Mouse (Mus musculus): ENCODE data around the gene Ccnl1. TPM values are rescaled to one million over a fixed set of nuclear protein-coding genes. Genes with fewer than 3 reads are reported as not detected.

Ccnl1 gene
- total and polyA plus RNA-seq, 3 experiments, result 16.7 to 18.1 (median 17.8) TPM

- Histone ChIP-seq H3K27ac (no peak overlapping the region), H3K27me3 (ENCODE audit: control insufficient read depth, insufficient read depth, low read length) (no peaks in the 10 kb centered on the region), H3K36me3 (ENCODE audit: control insufficient read depth, insufficient read depth, low read length) (peaks cover 55% of the 10 kb centered on the region), H3K4me3 (no peak overlapping the region), H3K4me1 (ENCODE audit: control insufficient read depth, insufficient read depth, low read length) (peaks cover 19% of the 10 kb centered on the region), H3K9ac (ENCODE audit: low read depth, low read length) (no peak overlapping the region), H3K79me2 (replicated peaks; ENCODE audit: control insufficient read depth, insufficient read depth, low read length) (peaks cover 6% of the 10 kb centered on the region; the same call in 1 of the 2 replicates)
- 30% methylated on average over 8 of the region's 8 CpGs for WGBS
- intact Hi-C loops (cut with DNase I), result no loop called here
- TF ChIP-seq CTCF (IDR thresholded peaks at IDR 0.05) (no peak), EP300 (IDR thresholded peaks at IDR 0.05; ENCODE audit: insufficient read depth, low read depth, low read length) (no peak), POLR2A (IDR thresholded peaks at IDR 0.05; ENCODE audit: insufficient read depth, low read depth, low read length) (no peak)
- DNase-seq, result no peak
Measured at GRCm38 (mm10) chr3:65954499-65955391, 3.3 kb downstream of the Ccnl1 start.

GRCm38 (mm10) chr3:65950831-65951365, 7.2 kb downstream of the Ccnl1 start:
- Histone ChIP-seq H3K36me3 (ENCODE audit: control insufficient read depth, insufficient read depth, low read length) (peaks cover 60% of the 10 kb centered on the region), H3K4me1 (ENCODE audit: control insufficient read depth, insufficient read depth, low read length) (peaks cover 10% of the 10 kb centered on the region), H3K27ac (no peak overlapping the region), H3K79me2 (replicated peaks; ENCODE audit: control insufficient read depth, insufficient read depth, low read length) (peaks cover 2% of the 10 kb centered on the region; the same call in 1 of the 2 replicates), H3K27me3 (ENCODE audit: control insufficient read depth, insufficient read depth, low read length) (no peaks in the 10 kb centered on the region), H3K9ac (ENCODE audit: low read depth, low read length) (no peak overlapping the region), H3K4me3 (no peak overlapping the region)
- WGBS, result 74% methylated on average over 4 of the region's 4 CpGs
- TF ChIP-seq POLR2A (IDR thresholded peaks at IDR 0.05; ENCODE audit: insufficient read depth, low read depth, low read length) (no peak), EP300 (IDR thresholded peaks at IDR 0.05; ENCODE audit: insufficient read depth, low read depth, low read length) (no peak), CTCF (IDR thresholded peaks at IDR 0.05) (no peak)
- intact Hi-C loops (cut with DNase I), result no loop called here
- DNase-seq, result no peak

DNA sequence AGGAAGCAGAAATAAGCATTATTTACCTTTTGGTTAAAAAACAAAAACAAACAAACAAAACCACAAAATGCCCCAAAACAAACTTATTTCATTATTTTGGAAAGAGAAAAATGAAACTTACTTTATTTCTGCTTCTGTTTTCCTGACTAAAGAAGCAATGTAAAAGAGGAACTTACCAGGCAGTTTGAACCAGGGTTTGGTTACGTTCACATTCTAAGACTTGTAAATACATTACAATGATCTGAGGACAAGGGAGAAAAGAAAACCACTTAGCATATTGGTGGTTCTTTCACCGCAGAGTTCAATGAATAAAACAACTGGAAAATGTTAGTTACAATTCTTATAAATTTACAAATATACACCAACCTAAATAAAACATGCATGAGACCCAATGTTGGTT, 7.7 kb downstream of the Ccnl1 start:
- TF ChIP-seq POLR2A (IDR thresholded peaks at IDR 0.05; ENCODE audit: insufficient read depth, low read depth, low read length), result no peak
- TF ChIP-seq CTCF (IDR thresholded peaks at IDR 0.05), result no peak
- TF ChIP-seq EP300 (IDR thresholded peaks at IDR 0.05; ENCODE audit: insufficient read depth, low read depth, low read length), result no peak
- Histone ChIP-seq H3K79me2 (replicated peaks; ENCODE audit: control insufficient read depth, insufficient read depth, low read length) (peaks cover 2% of the 10 kb centered on the region; the same call in 1 of the 2 replicates), H3K27me3 (ENCODE audit: control insufficient read depth, insufficient read depth, low read length) (no peaks in the 10 kb centered on the region), H3K9ac (ENCODE audit: low read depth, low read length) (no peak overlapping the region), H3K36me3 (ENCODE audit: control insufficient read depth, insufficient read depth, low read length) (peaks cover 58% of the 10 kb centered on the region), H3K27ac (no peak overlapping the region), H3K4me3 (no peak overlapping the region), H3K4me1 (ENCODE audit: control insufficient read depth, insufficient read depth, low read length) (peaks cover 9% of the 10 kb centered on the region)
- WGBS, result 88% methylated on average over 2 of the region's 2 CpGs
- no peak for DNase-seq
- intact Hi-C loops (cut with DNase I), result no loop called here

DNA sequence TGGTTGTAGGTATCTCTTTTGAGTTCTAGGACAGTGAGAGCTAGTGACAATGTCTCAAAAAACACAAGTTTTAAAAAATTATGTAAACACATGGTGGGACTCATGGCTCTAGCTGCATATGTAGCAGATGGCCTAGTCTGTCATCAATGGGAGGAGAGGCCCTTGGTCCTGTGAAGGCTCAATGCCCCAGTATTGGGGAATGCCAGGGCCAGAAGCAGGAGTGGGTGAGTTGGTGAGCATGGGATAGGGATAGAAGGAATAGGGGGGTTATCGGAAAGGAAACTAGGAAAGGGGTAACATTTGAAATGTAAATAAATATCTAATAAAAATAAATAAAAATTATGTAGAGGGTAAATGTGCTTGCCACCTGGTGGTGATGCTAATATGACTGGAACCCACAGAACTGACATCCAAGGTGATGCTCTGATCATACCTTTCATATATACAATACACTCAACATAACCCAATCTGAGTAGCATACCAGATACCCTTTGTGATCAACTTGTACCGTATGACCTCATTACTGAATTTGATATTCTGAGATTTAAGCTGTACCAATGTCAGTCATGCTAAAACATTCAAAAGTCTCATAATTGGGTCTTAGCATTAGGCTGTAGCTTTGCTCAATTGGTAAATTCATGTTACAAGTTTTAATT, 12.6 kb downstream of the Ccnl1 start:
- TF ChIP-seq POLR2A (IDR thresholded peaks at IDR 0.05; ENCODE audit: insufficient read depth, low read depth, low read length), result no peak
- no peak for TF ChIP-seq EP300 (IDR thresholded peaks at IDR 0.05; ENCODE audit: insufficient read depth, low read depth, low read length)
- DNase-seq, result no peak
- no peak overlapping the region for H3K9ac ChIP-seq (ENCODE audit: low read depth, low read length)
- 89% methylated on average over 2 of the region's 2 CpGs for WGBS
- no peak overlapping the region for H3K27ac ChIP-seq
- H3K27me3 ChIP-seq (ENCODE audit: control insufficient read depth, insufficient read depth, low read length), result no peaks in the 10 kb centered on the region
- H3K79me2 ChIP-seq (replicated peaks; ENCODE audit: control insufficient read depth, insufficient read depth, low read length), result no peaks in the 10 kb centered on the region
- H3K4me1 ChIP-seq (ENCODE audit: control insufficient read depth, insufficient read depth, low read length), result no peaks in the 10 kb centered on the region
- intact Hi-C loops (cut with DNase I), result no loop called here
- no peak overlapping the region for H3K4me3 ChIP-seq
- peaks cover 17% of the 10 kb centered on the region for H3K36me3 ChIP-seq (ENCODE audit: control insufficient read depth, insufficient read depth, low read length)

GRCm38 (mm10) chr3:65944713-65945112, 13.3 kb downstream of the Ccnl1 start:
- H3K4me1 ChIP-seq (ENCODE audit: control insufficient read depth, insufficient read depth, low read length), result no peaks in the 10 kb centered on the region
- no peaks in the 10 kb centered on the region for H3K27me3 ChIP-seq (ENCODE audit: control insufficient read depth, insufficient read depth, low read length)
- no peaks in the 10 kb centered on the region for H3K79me2 ChIP-seq (replicated peaks; ENCODE audit: control insufficient read depth, insufficient read depth, low read length)
- H3K27ac ChIP-seq, result no peak overlapping the region
- H3K9ac ChIP-seq (ENCODE audit: low read depth, low read length), result no peak overlapping the region
- peaks cover 17% of the 10 kb centered on the region for H3K36me3 ChIP-seq (ENCODE audit: control insufficient read depth, insufficient read depth, low read length)
- intact Hi-C loops (cut with DNase I), result no loop called here
- DNase-seq, result no peak
- H3K4me3 ChIP-seq, result no peak overlapping the region
- 81% methylated on average over 3 of the region's 3 CpGs for WGBS
- TF ChIP-seq EP300 (IDR thresholded peaks at IDR 0.05; ENCODE audit: insufficient read depth, low read depth, low read length) (no peak), POLR2A (IDR thresholded peaks at IDR 0.05; ENCODE audit: insufficient read depth, low read depth, low read length) (no peak)

Measured in heart, adult 2 months (tissue).